Mouse (Mus musculus) bone marrow macrophage, adult 2 months (primary cell): ENCODE results near the gene Gkap1. TPM values are rescaled to one million over a fixed set of nuclear protein-coding genes. Genes with fewer than 3 reads are reported as not detected.
A peak's percentile ranks its signal among the peaks of the same experiment; 100 is the strongest.

Experiments used
- H3K27ac ChIP-seq: 2 replicates; pipeline ENCODE4 v1.5.1; 2012; ENCODE audit warnings: low read depth, low read length; ENCODE audit not compliant: insufficient read depth
- H3K4me1 ChIP-seq: 2 replicates; pipeline ENCODE4 v1.6.1; 2012; ENCODE audit warnings: low read length; ENCODE audit not compliant: control insufficient read depth, insufficient read depth
- H3K4me3 ChIP-seq: 2 replicates; pipeline ENCODE4 v1.5.1; 2012; ENCODE audit warnings: mild to moderate bottlenecking, low read length, moderate library complexity; ENCODE audit not compliant: insufficient read depth
- CTCF ChIP-seq: IDR thresholded peaks from 2 replicates; pipeline ENCODE4 v1.5.1; 2012; ENCODE audit warnings: low read depth, mild to moderate bottlenecking, low read length, moderate library complexity
- POLR2A ChIP-seq: IDR thresholded peaks from 2 replicates; pipeline ENCODE4 v1.6.1; 2012; ENCODE audit warnings: mild to moderate bottlenecking, low read depth, low read length, borderline replicate concordance
- polyA plus RNA-seq: library from polyadenylated mRNA; stranded (reverse); fragments of >200 nt; gene quantifications from 2 replicates; pipeline ENCODE4 v1.2.4, GENCODE M21; 2012; ENCODE audit not compliant: missing spikeins, insufficient read depth, insufficient read length

Gene Gkap1
- polyA plus RNA-seq, 1 experiment, result 31.5 TPM

GRCm38 (mm10) chr13:58295582-58295981 is 20.1 kb upstream of the Gkap1 start:
- no peak for TF ChIP-seq CTCF
- TF ChIP-seq POLR2A, result no peak
- no peak overlapping the region for H3K4me3 ChIP-seq
- H3K27ac ChIP-seq, result no peak overlapping the region
- H3K4me1 ChIP-seq, result no peaks in the 10 kb centered on the region

DNA sequence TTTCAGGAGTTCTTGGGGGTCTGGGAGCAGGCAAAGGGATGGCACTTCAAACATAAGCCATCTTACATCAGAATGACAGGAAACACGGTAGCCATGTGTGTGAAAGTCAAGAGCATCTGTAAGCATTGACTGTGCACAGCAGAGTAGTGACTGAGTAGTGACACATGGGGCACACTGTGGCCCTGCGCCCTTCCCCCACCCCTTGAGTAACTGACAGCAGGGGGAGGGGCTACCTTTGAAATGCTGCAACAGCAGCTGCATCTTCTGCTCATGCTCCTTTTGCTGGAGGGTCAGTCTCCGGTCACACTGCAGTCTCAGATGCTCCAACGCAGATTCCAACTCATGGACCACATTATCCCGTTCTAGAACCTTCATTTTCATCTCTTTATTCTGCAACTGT is 17.3 kb upstream of the Gkap1 start:
- Histone ChIP-seq H3K4me3 (no peak overlapping the region), H3K27ac (no peak overlapping the region), H3K4me1 (no peaks in the 10 kb centered on the region)
- TF ChIP-seq POLR2A, result no peak
- TF ChIP-seq CTCF, result no peak

DNA sequence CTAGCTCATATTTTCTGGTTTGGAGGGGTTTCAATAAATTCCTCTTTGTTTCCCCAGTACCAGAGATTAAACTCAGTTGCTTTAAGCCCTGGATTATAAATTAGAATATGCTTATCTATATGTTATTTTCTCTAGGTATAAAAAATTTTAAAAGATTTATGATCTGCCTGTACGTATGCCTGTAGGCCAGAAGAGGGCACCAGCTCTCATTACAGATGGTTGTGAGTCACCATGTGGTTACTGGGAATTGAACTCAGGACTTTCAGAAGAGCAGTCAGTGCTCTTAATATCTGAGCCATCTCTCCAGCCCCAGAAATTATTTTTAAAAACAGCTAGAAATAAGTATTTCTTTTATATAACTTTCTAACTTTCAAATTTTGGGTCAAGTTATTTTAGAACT is 13.8 kb upstream of the Gkap1 start:
- H3K4me3 ChIP-seq, result no peak overlapping the region
- TF ChIP-seq POLR2A (no peak), CTCF (no peak)
- no peak overlapping the region for H3K27ac ChIP-seq
- no peaks in the 10 kb centered on the region for H3K4me1 ChIP-seq

- TF ChIP-seq CTCF (peak; percentile 98), POLR2A (no peak)
- no peak overlapping the region for H3K27ac ChIP-seq
- no peak overlapping the region for H3K4me3 ChIP-seq
- H3K4me1 ChIP-seq, result no peaks in the 10 kb centered on the region
Observed at GRCm38 (mm10) chr13:58287822-58288221, 12.3 kb upstream of the Gkap1 start.

DNA sequence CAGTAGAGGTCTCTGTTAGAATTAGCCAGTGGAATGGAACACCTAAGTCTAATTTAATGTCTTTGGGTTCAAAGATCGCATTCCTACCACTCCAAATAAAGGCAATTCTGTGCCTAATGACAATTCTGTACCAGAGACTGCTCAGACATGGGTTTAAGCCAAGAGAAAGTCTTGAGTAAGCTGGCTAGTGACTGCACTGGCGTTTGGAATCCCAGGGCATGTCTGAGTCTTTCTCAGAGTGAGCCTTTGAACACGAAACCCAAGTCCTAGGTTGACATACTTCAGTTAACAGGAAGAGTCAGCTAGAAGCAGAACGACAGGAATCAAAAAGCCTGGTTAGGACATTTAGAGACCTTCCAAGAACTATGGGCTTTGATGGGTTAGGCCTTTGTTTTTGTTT is 8.0 kb upstream of the Gkap1 start:
- Histone ChIP-seq H3K4me1 (peaks cover 6% of the 10 kb centered on the region), H3K4me3 (no peak overlapping the region), H3K27ac (no peak overlapping the region)
- TF ChIP-seq POLR2A, result no peak
- TF ChIP-seq CTCF, result no peak

- no peak for TF ChIP-seq POLR2A
- no peak for TF ChIP-seq CTCF
- Histone ChIP-seq H3K4me1 (peaks cover 6% of the 10 kb centered on the region), H3K4me3 (no peak overlapping the region), H3K27ac (no peak overlapping the region)
Observed at GRCm38 (mm10) chr13:58281936-58282335, 6.4 kb upstream of the Gkap1 start.

GRCm38 (mm10) chr13:58280528-58280927 is 5.0 kb upstream of the Gkap1 start:
- no peak for TF ChIP-seq POLR2A
- no peak for TF ChIP-seq CTCF

GRCm38 (mm10) chr13:58276256-58276655 is 757 bp upstream of the Gkap1 start:
- Histone ChIP-seq H3K4me1 (peaks cover 5% of the 10 kb centered on the region), H3K4me3 (no peak overlapping the region), H3K27ac (no peak overlapping the region)
- TF ChIP-seq CTCF (no peak), POLR2A (no peak)

More at GRCm38 (mm10) chr13:58280528-58280927, 5.0 kb upstream of the Gkap1 start:
- peaks cover 6% of the 10 kb centered on the region for H3K4me1 ChIP-seq
- no peak overlapping the region for H3K4me3 ChIP-seq
- no peak overlapping the region for H3K27ac ChIP-seq

DNA sequence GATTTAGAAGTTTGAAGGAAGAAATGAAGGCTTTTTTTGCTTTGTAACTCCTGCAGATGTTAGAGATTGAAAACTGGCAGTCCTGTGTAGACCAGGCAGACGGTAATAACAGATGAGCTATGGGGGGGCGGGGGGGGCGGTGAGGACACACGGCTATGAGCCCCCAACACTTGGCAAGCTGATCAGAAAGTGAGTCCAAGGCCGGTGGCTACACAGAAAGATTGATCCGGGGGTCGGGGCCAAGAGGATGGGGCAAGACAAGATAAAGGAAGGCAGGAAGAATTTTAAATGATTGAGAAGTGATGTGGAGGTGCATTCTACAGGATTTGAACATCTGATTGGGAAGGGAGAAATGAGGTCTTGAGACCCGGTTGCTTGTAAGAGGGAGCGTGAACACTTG is 423 bp downstream of the Gkap1 start:
- Histone ChIP-seq H3K4me1 (peaks cover 5% of the 10 kb centered on the region), H3K27ac (no peak overlapping the region), H3K4me3 (peak overlapping the region; percentile 78)
- TF ChIP-seq POLR2A (no peak), CTCF (no peak)

DNA sequence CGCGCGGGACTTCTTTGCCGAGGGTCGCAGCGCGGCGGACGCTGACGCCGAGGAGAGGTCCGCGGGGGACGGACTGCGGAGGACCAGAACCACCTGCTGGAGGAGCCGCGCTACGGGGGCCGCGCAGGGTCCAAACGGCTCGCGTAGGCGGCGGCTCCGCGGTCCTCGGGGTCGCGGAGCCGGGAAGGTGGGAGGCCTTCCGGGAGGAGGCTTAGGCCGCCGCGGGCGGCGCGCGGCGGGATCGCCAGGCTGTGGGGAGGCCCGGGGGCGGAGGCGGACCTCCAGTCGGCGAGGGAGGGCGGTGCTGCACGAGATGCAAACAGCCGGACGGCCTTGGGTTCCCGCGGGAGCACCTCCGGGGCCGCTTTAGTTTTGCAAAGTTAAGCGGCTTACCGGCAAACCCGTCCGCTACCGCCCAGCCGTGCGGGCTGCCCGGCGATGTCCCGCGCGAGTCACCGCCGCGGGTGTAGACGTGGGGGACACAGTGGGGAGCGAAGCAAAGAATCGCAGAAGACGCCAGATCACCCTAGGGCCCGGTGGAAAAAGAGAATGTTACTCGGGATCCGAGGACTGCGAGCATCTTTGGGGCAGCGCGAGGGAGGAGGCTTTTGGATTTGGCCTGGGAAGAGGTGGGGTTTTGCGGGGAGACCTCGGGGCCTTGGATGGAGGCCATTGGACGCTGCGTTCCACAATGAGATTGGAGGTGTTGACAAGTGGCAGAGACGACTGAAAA is 1.1 kb downstream of the Gkap1 start:
- TF ChIP-seq CTCF, result no peak
- TF ChIP-seq POLR2A, result no peak
- peaks cover 5% of the 10 kb centered on the region for H3K4me1 ChIP-seq
- peak overlapping the region; percentile 21 for H3K27ac ChIP-seq
- H3K4me3 ChIP-seq, result peak overlapping the region; percentile 78
